Mouse (Mus musculus): ENCODE results near the gene Gm36864.

DNA sequence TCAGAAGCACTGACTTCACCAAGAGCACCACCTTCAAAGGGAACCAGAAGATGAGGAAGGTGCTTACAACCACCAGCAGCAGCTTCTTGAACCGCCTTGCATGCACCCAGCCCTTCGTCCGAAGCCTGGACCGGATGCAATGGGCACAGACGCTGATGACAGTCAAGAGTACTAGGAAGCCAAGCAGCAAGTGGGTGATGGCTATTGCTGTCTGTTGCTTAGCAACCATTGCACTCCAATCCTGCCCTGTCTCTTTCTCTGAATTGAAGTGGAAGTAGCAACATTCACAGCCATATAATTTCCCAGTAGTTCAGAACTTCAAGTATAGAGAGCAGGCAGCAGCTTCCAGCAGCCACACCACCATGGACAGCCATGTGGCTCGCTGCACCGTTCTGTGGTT lies 45.6 kb downstream of the Gm36864 start:
- TF ChIP-seq CTCF (IDR thresholded peaks at IDR 0.05; ENCODE audit: low read depth) (no peak), EP300 (IDR thresholded peaks at IDR 0.05; ENCODE audit: low read depth) (no peak)

Data from heart, postnatal 0 days (tissue).